ENCODE assay signal across 13 mouse cellular contexts in genomic region chr9:56832900-56833299, GRCm38 (mm10). TPM values are rescaled to one million over a fixed set of nuclear protein-coding genes. Genes with fewer than 3 reads are reported as not detected.
DNase-seq lines count a peak whose midpoint lies in the region; ATAC-seq lines count a peak whose summit lies in the region.
"Had no signal": no experiment of that assay in that cellular context is flagged by ENCODE, and none has a peak within 500 bp of the region (broad histone marks: within the 10 kb centered on the region; RNA-seq: fewer than 3 reads in every experiment).

No protein-coding gene starts in this region.

- no peaks in the 10 kb centered on the region for H3K36me3 ChIP-seq in hindbrain, embryonic 16.5 days (ENCODE audit: control insufficient read depth, insufficient read depth, low read length)
- no peaks in the 10 kb centered on the region for H3K36me3 ChIP-seq in hindbrain, embryonic 13.5 days
- no peaks in the 10 kb centered on the region for H3K36me3 ChIP-seq in neural tube, embryonic 13.5 days
- H3K36me3 ChIP-seq: hindbrain, embryonic 12.5 days had no signal

- no peak overlapping the region for H3K4me3 ChIP-seq in hindbrain, embryonic 16.5 days (ENCODE audit: low read length)
- H3K4me3 ChIP-seq in hindbrain, embryonic 13.5 days: no peak overlapping the region
- H3K4me3 ChIP-seq in neural tube, embryonic 13.5 days: no peak overlapping the region
- H3K4me3 ChIP-seq: hindbrain, embryonic 12.5 days had no signal

- H3K9me3 ChIP-seq in hindbrain, embryonic 16.5 days (ENCODE audit: control insufficient read depth, low read length): no peaks in the 10 kb centered on the region
- H3K9me3 ChIP-seq in hindbrain, embryonic 13.5 days: no peaks in the 10 kb centered on the region
- H3K9me3 ChIP-seq in neural tube, embryonic 13.5 days: no peaks in the 10 kb centered on the region
- H3K9me3 ChIP-seq: hindbrain, embryonic 12.5 days had no signal

- intact Hi-C loops in left cerebral cortex, postnatal 25 days (cut with DNase I): no loop called here

- no peak overlapping the region for H3K27ac ChIP-seq in hindbrain, embryonic 16.5 days (ENCODE audit: low read depth, low read length)
- no peak overlapping the region for H3K27ac ChIP-seq in hindbrain, embryonic 13.5 days
- no peak overlapping the region for H3K27ac ChIP-seq in neural tube, embryonic 13.5 days (replicated peaks)
- H3K27ac ChIP-seq: hindbrain, embryonic 12.5 days; macrophage had no signal

- peaks cover 22% of the 10 kb centered on the region for H3K4me1 ChIP-seq in hindbrain, embryonic 16.5 days (ENCODE audit: control insufficient read depth, insufficient read depth, low read depth, low read length)
- peaks cover 39% of the 10 kb centered on the region for H3K4me1 ChIP-seq in hindbrain, embryonic 13.5 days (replicated peaks)
- peaks cover 45% of the 10 kb centered on the region for H3K4me1 ChIP-seq in neural tube, embryonic 13.5 days (replicated peaks)

- H3K4me2 ChIP-seq in hindbrain, embryonic 16.5 days (ENCODE audit: low read length): no peak overlapping the region
- H3K4me2 ChIP-seq in hindbrain, embryonic 13.5 days: no peak overlapping the region
- H3K4me2 ChIP-seq in neural tube, embryonic 13.5 days: no peak overlapping the region
- H3K4me2 ChIP-seq: hindbrain, embryonic 12.5 days; liver, embryonic 11.5 days had no signal

- no peak for DNase-seq in neural tube, embryonic 10.5 days (ENCODE audit: extremely low spot score, low spot score)
- DNase-seq in left cerebral cortex, postnatal 25 days (ENCODE audit: low spot score in 2 of 2): peak; percentile 35 to 76
- no peak for DNase-seq in thymus, postnatal 25 days
- no peak for DNase-seq in natural killer cell, adult 2 months (ENCODE audit: low spot score in 2 of 2)
- DNase-seq: adrenal gland, postnatal 25 days; cerebellum, adult 11-12 months; thymus, postnatal 4 days had no signal

- no peaks in the 10 kb centered on the region for H3K27me3 ChIP-seq in hindbrain, embryonic 16.5 days (replicated peaks; ENCODE audit: control insufficient read depth, insufficient read depth, low read length)
- peaks cover 7% of the 10 kb centered on the region; the same call in 1 of the 2 replicates for H3K27me3 ChIP-seq in hindbrain, embryonic 13.5 days
- H3K27me3 ChIP-seq in neural tube, embryonic 13.5 days: peaks cover 10% of the 10 kb centered on the region

- ATAC-seq in hindbrain, embryonic 16.5 days: no peak
- ATAC-seq in hindbrain, embryonic 13.5 days (ENCODE audit: low FRiP score): no peak
- ATAC-seq in neural tube, embryonic 13.5 days (ENCODE audit: low read depth): no peak

- WGBS in hindbrain, embryonic 16.5 days: 26% methylated on average over 6 of the region's 6 CpGs
- WGBS in hindbrain, embryonic 13.5 days: 36% methylated on average over 6 of the region's 6 CpGs
- 39% methylated on average over 6 of the region's 6 CpGs for WGBS in neural tube, embryonic 13.5 days

- peak overlapping the region; percentile 20; the same call in 1 of the 2 replicates for H3K9ac ChIP-seq in hindbrain, embryonic 16.5 days (ENCODE audit: low read depth, low read length)
- H3K9ac ChIP-seq in hindbrain, embryonic 13.5 days: no peak overlapping the region
- 0 out of 2 replicates have a peak overlapping the region, but pooled peaks have one; percentile 8 for H3K9ac ChIP-seq in neural tube, embryonic 13.5 days
- H3K9ac ChIP-seq: hindbrain, embryonic 12.5 days had no signal

RNA-seq across cellular contexts. Expression of gene Odf3l1, which starts 31.6 kb away (rescaled TPM):
- polyA plus RNA-seq in hindbrain, embryonic 16.5 days (2015; fragmentation: Nextera tagmentation; extraction: Ambion mirVana): 0.20 TPM in 1 of 2 replicates, not detected in the other
- polyA plus RNA-seq in hindbrain, embryonic 13.5 days (2015; fragmentation: Nextera tagmentation; extraction: Ambion mirVana): 0.18 TPM in 1 of 2 replicates, not detected in the other
- polyA plus RNA-seq in neural tube, embryonic 13.5 days (2015; fragmentation: Nextera tagmentation; extraction: Ambion mirVana): 0.28 TPM in 1 of 2 replicates, not detected in the other
- total RNA-seq in left cerebral cortex, postnatal 25 days (2021): not detected
- polyA plus RNA-seq: liver, embryonic 11.5 days; macrophage had no signal

RNA-seq across cellular contexts. Expression of gene Cspg4, which starts 31.9 kb away (rescaled TPM):
- 10.7 and 10.8 TPM in 2 replicates for polyA plus RNA-seq in hindbrain, embryonic 16.5 days (2015; fragmentation: Nextera tagmentation; extraction: Ambion mirVana)
- polyA plus RNA-seq in hindbrain, embryonic 13.5 days (2015; fragmentation: Nextera tagmentation; extraction: Ambion mirVana): 4.2 and 5.2 TPM in 2 replicates
- polyA plus RNA-seq in neural tube, embryonic 13.5 days (2015; fragmentation: Nextera tagmentation; extraction: Ambion mirVana): 6.0 and 6.5 TPM in 2 replicates
- total RNA-seq in left cerebral cortex, postnatal 25 days (2021): 10 to 100 TPM; 17.2 to 18.5 TPM
- polyA plus RNA-seq: macrophage had no signal

RNA-seq across cellular contexts. Expression of gene Lingo1, which starts 36.6 kb away (rescaled TPM):
- polyA plus RNA-seq in hindbrain, embryonic 16.5 days (2015; fragmentation: Nextera tagmentation; extraction: Ambion mirVana): 79.4 and 80.7 TPM in 2 replicates
- polyA plus RNA-seq in hindbrain, embryonic 13.5 days (2015; fragmentation: Nextera tagmentation; extraction: Ambion mirVana): 48.9 and 50.4 TPM in 2 replicates
- 55.7 and 59.4 TPM in 2 replicates for polyA plus RNA-seq in neural tube, embryonic 13.5 days (2015; fragmentation: Nextera tagmentation; extraction: Ambion mirVana)
- 100 to 1,000 TPM; 486 to 559 TPM for total RNA-seq in left cerebral cortex, postnatal 25 days (2021)
- polyA plus RNA-seq: macrophage had no signal

Comparison
In these comparisons a context has a peak if more than half of its experiments do, and no peak if none do; other contexts are left out.
1. DNase-seq: peak in left cerebral cortex, postnatal 25 days (2 of 2); none in neural tube, embryonic 10.5 days (single experiment), thymus, postnatal 25 days (single experiment) and natural killer cell, adult 2 months (0 of 2).